Mouse (Mus musculus) thymus, postnatal 4 days (tissue): Measurements from ENCODE around the gene Pou3f1.
A peak's percentile ranks its signal among the peaks of the same experiment; 100 is the strongest.

Experiments used
- DNase-seq: peaks from one replicate; pipeline ENCODE4 v3.0.0; 2021

Pou3f1 gene

DNA sequence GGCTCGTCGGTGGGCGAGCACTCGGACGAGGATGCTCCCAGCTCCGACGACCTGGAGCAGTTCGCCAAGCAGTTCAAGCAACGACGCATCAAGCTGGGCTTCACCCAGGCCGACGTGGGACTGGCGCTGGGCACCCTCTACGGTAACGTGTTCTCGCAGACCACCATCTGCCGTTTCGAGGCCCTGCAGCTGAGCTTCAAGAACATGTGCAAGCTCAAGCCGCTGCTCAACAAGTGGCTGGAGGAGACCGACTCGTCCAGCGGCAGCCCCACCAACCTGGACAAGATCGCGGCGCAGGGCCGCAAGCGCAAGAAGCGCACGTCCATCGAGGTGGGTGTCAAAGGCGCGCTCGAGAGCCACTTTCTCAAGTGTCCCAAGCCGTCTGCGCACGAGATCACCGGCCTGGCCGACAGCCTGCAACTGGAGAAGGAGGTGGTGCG is 1.8 kb downstream of the Pou3f1 start:
- DNase-seq: peak; percentile 29

- peak; percentile 25 for DNase-seq
These were observed 2.9 kb downstream of the Pou3f1 start for GRCm38 (mm10) chr4:124659251-124660217.

GRCm38 (mm10) chr4:124660603-124661002 is 4.0 kb downstream of the Pou3f1 start:
- no peak for DNase-seq

GRCm38 (mm10) chr4:124663034-124663433 is 6.4 kb downstream of the Pou3f1 start:
- DNase-seq: no peak

- no peak for DNase-seq
These were observed 7.6 kb downstream of the Pou3f1 start for GRCm38 (mm10) chr4:124664185-124664584.

GRCm38 (mm10) chr4:124664604-124665003 is 8.0 kb downstream of the Pou3f1 start:
- DNase-seq: no peak

DNA sequence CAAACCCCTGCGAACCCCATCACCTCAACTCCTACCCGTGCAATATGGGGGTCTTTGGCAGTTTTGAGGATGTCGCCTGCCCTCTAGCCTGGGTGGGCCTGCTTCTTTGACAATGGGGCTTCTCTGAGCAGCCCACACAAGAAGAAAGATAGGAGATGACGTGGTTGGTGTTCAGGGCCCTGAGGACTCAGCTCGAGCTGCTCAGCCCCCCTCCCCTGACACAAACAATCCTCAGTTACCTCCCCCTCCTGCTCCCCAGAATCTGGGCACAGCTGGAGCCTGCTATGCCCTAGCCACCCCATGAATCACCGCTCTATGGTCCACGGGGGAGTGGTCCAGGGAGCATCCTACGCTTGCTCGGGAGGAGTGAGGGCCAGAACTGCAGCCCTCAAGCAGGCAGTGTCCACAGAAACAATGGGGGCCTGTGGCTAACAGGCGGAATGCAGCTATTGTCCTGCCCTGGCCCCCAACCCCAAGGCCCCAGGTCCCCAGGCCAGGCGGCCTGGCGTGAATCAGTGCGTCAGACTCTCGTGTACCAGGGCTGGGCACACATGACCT is 10.9 kb downstream of the Pou3f1 start:
- no peak for DNase-seq

GRCm38 (mm10) chr4:124668078-124668477 is 11.5 kb downstream of the Pou3f1 start:
- no peak for DNase-seq

DNA sequence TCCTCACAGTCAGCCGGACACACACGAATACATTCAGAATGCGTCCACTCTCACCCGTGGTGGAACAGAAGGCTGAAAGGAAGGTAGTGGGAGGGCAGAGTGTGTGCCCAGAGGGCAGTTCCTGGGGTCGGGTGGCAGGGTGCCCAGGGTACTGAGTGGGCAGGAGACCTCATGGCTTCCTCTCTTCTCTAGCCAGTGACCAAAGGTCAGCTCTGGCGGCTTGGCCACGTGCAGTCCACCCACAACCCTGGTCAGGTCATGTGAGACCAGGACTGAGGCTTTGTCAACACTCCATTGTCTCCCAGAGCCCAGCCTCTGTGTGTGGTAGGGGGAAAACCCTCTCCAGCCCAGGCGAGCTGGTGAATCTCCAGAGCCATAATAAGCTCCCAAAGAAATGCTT is 13.6 kb downstream of the Pou3f1 start:
- no peak for DNase-seq

GRCm38 (mm10) chr4:124671583-124671982 is 15.0 kb downstream of the Pou3f1 start:
- no peak for DNase-seq

GRCm38 (mm10) chr4:124672347-124673320 is 16.0 kb downstream of the Pou3f1 start:
- no peak for DNase-seq

GRCm38 (mm10) chr4:124674334-124675032 is 17.9 kb downstream of the Pou3f1 start:
- DNase-seq: no peak

- peak; percentile 77 for DNase-seq
These were observed 18.4 kb downstream of the Pou3f1 start for GRCm38 (mm10) chr4:124675037-124675436.

DNA sequence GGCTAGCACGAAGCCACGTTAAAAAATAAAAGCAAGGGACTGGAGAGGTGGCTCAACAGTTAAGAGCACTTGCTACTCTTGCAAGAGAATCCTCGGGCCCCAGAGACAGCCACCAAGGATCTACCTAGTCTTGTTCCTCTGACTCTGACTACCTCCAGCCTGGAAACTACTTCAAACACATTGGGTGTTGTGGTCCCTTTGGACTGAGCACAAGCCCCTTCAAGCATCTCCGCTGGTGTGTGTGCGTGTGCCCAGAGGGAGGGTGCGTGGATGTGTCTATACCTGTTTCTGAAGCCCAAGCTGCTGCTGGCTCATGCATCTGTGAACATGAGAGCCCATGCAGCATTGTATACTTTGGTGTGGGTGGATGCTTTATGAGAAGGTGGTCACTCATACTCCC is 19.4 kb downstream of the Pou3f1 start:
- no peak for DNase-seq

GRCm38 (mm10) chr4:124682270-124682669 is 25.7 kb downstream of the Pou3f1 start:
- DNase-seq: no peak

- no peak for DNase-seq
These were observed 26.9 kb downstream of the Pou3f1 start for GRCm38 (mm10) chr4:124683474-124683873.

DNA sequence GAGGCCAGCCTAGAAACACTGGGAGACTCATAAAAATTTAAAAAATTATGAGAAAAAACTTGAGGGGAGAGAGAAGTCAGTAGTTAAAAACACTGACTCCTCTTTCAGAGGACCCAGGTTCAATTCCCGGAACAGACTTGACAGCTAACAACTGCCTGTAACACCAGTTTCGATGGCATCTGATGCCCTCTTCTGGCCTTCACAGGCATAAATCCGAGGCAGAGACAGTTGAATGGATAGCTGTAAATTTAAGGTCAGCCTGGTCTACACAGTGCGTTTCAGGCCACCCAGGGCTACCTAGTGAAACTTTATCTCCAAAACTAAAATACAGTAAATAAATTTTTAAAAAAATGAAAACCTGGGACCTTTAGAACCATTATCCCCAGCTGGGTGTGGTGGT is 28.4 kb downstream of the Pou3f1 start:
- no peak for DNase-seq

GRCm38 (mm10) chr4:124685453-124685852 is 28.8 kb downstream of the Pou3f1 start:
- DNase-seq: no peak

- DNase-seq: no peak
These were observed 29.3 kb downstream of the Pou3f1 start for GRCm38 (mm10) chr4:124685897-124686402.

- no peak for DNase-seq
These were observed 34.8 kb downstream of the Pou3f1 start for GRCm38 (mm10) chr4:124691455-124691854.

GRCm38 (mm10) chr4:124692416-124692861 is 35.8 kb downstream of the Pou3f1 start:
- DNase-seq: no peak
